Mouse (Mus musculus): ENCODE data around the gene Cd40. TPM values are rescaled to one million over a fixed set of nuclear protein-coding genes. Genes with fewer than 3 reads are reported as not detected.
A peak's percentile ranks its signal among the peaks of the same experiment; 100 is the strongest.

Gene Cd40
- polyA plus RNA-seq, 1 experiment, result 1.1 TPM

DNA sequence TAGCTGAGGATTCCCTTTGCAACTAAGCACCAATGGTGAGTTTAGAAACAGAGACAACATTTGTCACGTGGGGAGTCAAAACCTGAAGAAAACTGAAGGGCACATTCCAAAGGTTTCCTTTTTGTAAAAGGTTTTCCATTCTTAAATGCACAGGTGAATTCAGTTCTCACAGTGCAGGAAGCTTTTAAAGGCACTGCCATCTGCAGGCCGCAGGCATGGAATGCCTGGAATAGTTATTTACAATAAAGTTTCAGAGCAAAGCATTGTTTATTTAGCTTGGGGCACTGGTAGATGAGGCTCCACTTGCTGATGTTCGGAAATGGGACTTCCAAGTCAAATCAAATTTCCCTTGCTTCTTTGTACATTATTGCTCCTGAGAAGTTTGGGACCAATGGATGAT lies 22.9 kb upstream of the Cd40 start:
- no peak overlapping the region for H3ac ChIP-seq (ENCODE audit: control insufficient read depth, insufficient read length)
- H3K27me3 ChIP-seq (ENCODE audit: control insufficient read depth, insufficient read depth, insufficient read length), result no peaks in the 10 kb centered on the region
- H3K4me2 ChIP-seq (ENCODE audit: low read depth), result no peak overlapping the region
- no peak overlapping the region for H3K4me3 ChIP-seq
- H3K36me3 ChIP-seq (ENCODE audit: control insufficient read depth, insufficient read depth), result no peaks in the 10 kb centered on the region
- peaks cover 67% of the 10 kb centered on the region for H3K79me2 ChIP-seq (ENCODE audit: control insufficient read depth, insufficient read depth)
- TF ChIP-seq MYOG (IDR thresholded peaks at IDR 0.05; ENCODE audit: control insufficient read depth in 1 of 3, insufficient read depth in 1 of 3, insufficient read length in 2 of 3, low read depth in 2 of 3), result no peak
- no peak for TF ChIP-seq POLR2A (IDR thresholded peaks at IDR 0.05; ENCODE audit: insufficient read length, low read depth)
- TF ChIP-seq TCF3 (IDR thresholded peaks at IDR 0.05; ENCODE audit: insufficient read length, low read depth), result no peak
- TF ChIP-seq MAX (IDR thresholded peaks at IDR 0.05; ENCODE audit: low read depth), result no peak
- no peak for TF ChIP-seq POLR2AphosphoS2 (IDR thresholded peaks at IDR 0.05; ENCODE audit: insufficient read length, low read depth)
- no peak for TF ChIP-seq CEBPB (IDR thresholded peaks at IDR 0.05; ENCODE audit: insufficient read depth, poor library complexity, severe bottlenecking)
- TF ChIP-seq E2F4 (IDR thresholded peaks at IDR 0.05; ENCODE audit: insufficient read depth), result no peak
- no peak for TF ChIP-seq MYOD1 (IDR thresholded peaks at IDR 0.05; ENCODE audit: control insufficient read depth in 1 of 3, insufficient read length in 2 of 3, low read depth in 2 of 3)
- TF ChIP-seq SRF (IDR thresholded peaks at IDR 0.05; ENCODE audit: control insufficient read depth, insufficient read length, low read depth), result no peak
- TF ChIP-seq TCF12 (IDR thresholded peaks at IDR 0.05; ENCODE audit: insufficient read depth, poor library complexity, severe bottlenecking), result no peak
- no peak for TF ChIP-seq REST (IDR thresholded peaks at IDR 0.05; ENCODE audit: insufficient read depth, insufficient read length)
- TF ChIP-seq USF1 (IDR thresholded peaks at IDR 0.05; ENCODE audit: low read depth), result no peak

DNA sequence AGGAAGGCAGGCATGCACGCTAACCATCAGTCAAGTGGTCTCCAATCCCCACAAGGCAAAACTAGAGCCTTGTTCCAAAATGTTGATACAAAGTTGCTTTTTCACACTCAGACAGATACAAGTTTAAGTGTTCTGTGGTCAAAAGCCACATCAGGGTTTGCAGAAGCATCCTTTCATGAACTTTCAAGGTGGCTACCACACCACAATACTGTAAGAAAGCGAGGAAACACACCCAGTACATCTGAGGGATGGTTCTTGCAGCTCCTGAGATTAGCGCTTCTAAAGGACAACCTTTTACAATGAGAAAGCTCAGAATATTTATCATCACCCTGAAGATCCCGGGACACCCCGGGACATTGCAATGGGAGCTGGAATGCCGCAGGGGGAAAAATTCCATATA lies 22.1 kb upstream of the Cd40 start:
- peak overlapping the region; percentile 65 for H3K4me3 ChIP-seq
- H3K79me2 ChIP-seq (ENCODE audit: control insufficient read depth, insufficient read depth), result peaks cover 59% of the 10 kb centered on the region
- no peaks in the 10 kb centered on the region for H3K36me3 ChIP-seq (ENCODE audit: control insufficient read depth, insufficient read depth)
- H3ac ChIP-seq (ENCODE audit: control insufficient read depth, insufficient read length), result no peak overlapping the region
- no peaks in the 10 kb centered on the region for H3K27me3 ChIP-seq (ENCODE audit: control insufficient read depth, insufficient read depth, insufficient read length)
- TF ChIP-seq E2F4 (IDR thresholded peaks at IDR 0.05; ENCODE audit: insufficient read depth) (no peak), MYOG (IDR thresholded peaks at IDR 0.05; ENCODE audit: control insufficient read depth in 1 of 3, insufficient read depth in 1 of 3, insufficient read length in 2 of 3, low read depth in 2 of 3) (no peak), POLR2A (IDR thresholded peaks at IDR 0.05; ENCODE audit: insufficient read length, low read depth) (no peak), TCF12 (IDR thresholded peaks at IDR 0.05; ENCODE audit: insufficient read depth, poor library complexity, severe bottlenecking) (no peak), MAX (IDR thresholded peaks at IDR 0.05; ENCODE audit: low read depth) (no peak), TCF3 (IDR thresholded peaks at IDR 0.05; ENCODE audit: insufficient read length, low read depth) (no peak)
- H3K4me2 ChIP-seq (ENCODE audit: low read depth), result peak overlapping the region; percentile 83

DNA sequence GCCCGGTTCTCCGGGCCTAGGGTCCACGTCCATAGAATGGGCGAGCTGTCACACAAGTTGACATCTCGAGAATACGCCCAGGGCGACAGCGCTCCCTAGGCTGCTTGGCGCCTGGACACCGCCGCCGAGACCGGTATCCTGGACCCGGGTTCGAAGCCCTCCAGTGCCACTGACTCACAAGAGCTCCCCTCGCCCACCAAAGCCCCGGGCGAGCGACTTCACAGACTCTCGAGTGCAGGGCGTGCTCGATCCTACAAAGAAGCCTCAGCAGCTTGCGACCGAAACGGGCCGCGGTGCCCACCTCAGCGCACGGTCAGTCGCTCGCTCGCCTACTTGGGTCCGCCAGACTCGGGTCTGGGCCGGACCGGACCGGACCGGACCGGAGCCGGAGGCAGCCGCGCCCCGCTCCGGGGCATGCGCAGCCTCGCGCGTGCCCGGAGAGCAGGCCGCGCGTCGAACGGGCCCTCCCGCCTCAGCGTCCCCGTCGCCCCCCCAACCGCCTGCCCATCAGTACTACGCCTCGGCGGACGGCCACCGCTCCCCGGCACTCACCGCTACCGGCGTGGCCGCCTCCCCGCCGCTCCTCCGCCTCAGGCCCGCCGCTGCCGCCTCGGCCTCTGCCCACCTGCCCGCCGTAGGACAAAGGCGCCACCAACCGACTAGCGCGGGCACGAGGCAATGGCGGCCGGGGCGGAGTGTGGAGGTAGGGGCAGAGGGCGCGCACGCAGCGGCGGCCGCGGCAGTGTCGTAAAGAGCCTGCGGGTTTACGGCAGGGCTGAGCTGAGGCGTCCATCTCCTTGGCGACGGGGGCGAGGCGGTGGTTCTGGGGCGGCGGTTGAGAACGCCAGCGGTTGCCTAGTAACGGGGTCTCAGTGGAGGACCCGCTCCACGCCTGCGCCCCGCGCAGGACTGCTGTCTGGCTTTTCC lies 21.0 kb upstream of the Cd40 start, which contains the start of gene Ncoa5:
Gene Ncoa5 (minus strand): TSS at position 737 of the 927 bp plus-strand sequence.
- Histone ChIP-seq H3K27me3 (ENCODE audit: control insufficient read depth, insufficient read depth, insufficient read length) (peaks cover 8% of the 10 kb centered on the region), H3K36me3 (ENCODE audit: control insufficient read depth, insufficient read depth) (no peaks in the 10 kb centered on the region), H3K4me3 (peak within 1 kb of the TSS; percentile 65), H3K4me2 (ENCODE audit: low read depth) (peak within 1 kb of the TSS; percentile 92), H3K79me2 (ENCODE audit: control insufficient read depth, insufficient read depth) (peaks cover 48% of the 10 kb centered on the region), H3ac (ENCODE audit: control insufficient read depth, insufficient read length) (peak within 1 kb of the TSS; percentile 98)
- TF ChIP-seq SRF (IDR thresholded peaks at IDR 0.05; ENCODE audit: control insufficient read depth, insufficient read length, low read depth), result no peak
- no peak for TF ChIP-seq MYOD1 (IDR thresholded peaks at IDR 0.05; ENCODE audit: control insufficient read depth in 1 of 3, insufficient read length in 2 of 3, low read depth in 2 of 3)
- peak in 2 of 3 experiments; percentile 7 to 47 for TF ChIP-seq MYOG (IDR thresholded peaks at IDR 0.05; ENCODE audit: control insufficient read depth in 1 of 3, insufficient read depth in 1 of 3, insufficient read length in 2 of 3, low read depth in 2 of 3)
- TF ChIP-seq MAX (IDR thresholded peaks at IDR 0.05; ENCODE audit: low read depth), result no peak
- no peak for TF ChIP-seq USF1 (IDR thresholded peaks at IDR 0.05; ENCODE audit: low read depth)
- no peak for TF ChIP-seq TCF3 (IDR thresholded peaks at IDR 0.05; ENCODE audit: insufficient read length, low read depth)
- no peak for TF ChIP-seq TCF12 (IDR thresholded peaks at IDR 0.05; ENCODE audit: insufficient read depth, poor library complexity, severe bottlenecking)
- peak; percentile 92 for TF ChIP-seq POLR2A (IDR thresholded peaks at IDR 0.05; ENCODE audit: insufficient read length, low read depth)
- TF ChIP-seq POLR2AphosphoS2 (IDR thresholded peaks at IDR 0.05; ENCODE audit: insufficient read length, low read depth), result peak; percentile 89
- TF ChIP-seq E2F4 (IDR thresholded peaks at IDR 0.05; ENCODE audit: insufficient read depth), result no peak
- TF ChIP-seq REST (IDR thresholded peaks at IDR 0.05; ENCODE audit: insufficient read depth, insufficient read length), result peak; percentile 13

DNA sequence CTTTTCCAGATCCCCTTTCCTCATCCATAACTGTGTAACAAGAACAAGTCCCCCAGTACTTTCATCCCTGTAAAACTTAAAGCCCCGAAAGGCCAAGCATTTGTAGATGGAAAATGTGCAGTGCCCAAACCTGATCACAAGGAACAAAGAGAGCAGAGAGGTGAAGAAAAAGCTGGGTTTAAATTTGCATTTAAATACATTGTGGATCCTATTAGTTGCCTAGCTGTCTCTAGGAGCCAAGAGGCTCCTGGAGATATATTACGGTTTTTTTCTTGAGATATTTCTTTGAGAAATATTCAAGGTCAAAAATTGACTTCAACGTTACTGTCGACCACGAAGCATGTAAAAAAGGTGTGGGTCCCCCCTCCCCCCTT lies 20.4 kb upstream of the Cd40 start:
- H3ac ChIP-seq (ENCODE audit: control insufficient read depth, insufficient read length), result peak overlapping the region; percentile 98
- H3K27me3 ChIP-seq (ENCODE audit: control insufficient read depth, insufficient read depth, insufficient read length), result peaks cover 13% of the 10 kb centered on the region
- peak overlapping the region; percentile 65 for H3K4me3 ChIP-seq
- no peaks in the 10 kb centered on the region for H3K36me3 ChIP-seq (ENCODE audit: control insufficient read depth, insufficient read depth)
- no peak for TF ChIP-seq MAX (IDR thresholded peaks at IDR 0.05; ENCODE audit: low read depth)
- TF ChIP-seq MYOG (IDR thresholded peaks at IDR 0.05; ENCODE audit: control insufficient read depth in 1 of 3, insufficient read depth in 1 of 3, insufficient read length in 2 of 3, low read depth in 2 of 3), result no peak
- TF ChIP-seq TCF3 (IDR thresholded peaks at IDR 0.05; ENCODE audit: insufficient read length, low read depth), result no peak
- no peak for TF ChIP-seq MYOD1 (IDR thresholded peaks at IDR 0.05; ENCODE audit: control insufficient read depth in 1 of 3, insufficient read length in 2 of 3, low read depth in 2 of 3)
- TF ChIP-seq POLR2AphosphoS2 (IDR thresholded peaks at IDR 0.05; ENCODE audit: insufficient read length, low read depth), result no peak
- no peak for TF ChIP-seq CEBPB (IDR thresholded peaks at IDR 0.05; ENCODE audit: insufficient read depth, poor library complexity, severe bottlenecking)
- no peak for TF ChIP-seq REST (IDR thresholded peaks at IDR 0.05; ENCODE audit: insufficient read depth, insufficient read length)
- no peak for TF ChIP-seq POLR2A (IDR thresholded peaks at IDR 0.05; ENCODE audit: insufficient read length, low read depth)
- no peak for TF ChIP-seq TCF12 (IDR thresholded peaks at IDR 0.05; ENCODE audit: insufficient read depth, poor library complexity, severe bottlenecking)
- TF ChIP-seq SRF (IDR thresholded peaks at IDR 0.05; ENCODE audit: control insufficient read depth, insufficient read length, low read depth), result no peak
- no peak for TF ChIP-seq E2F4 (IDR thresholded peaks at IDR 0.05; ENCODE audit: insufficient read depth)
- TF ChIP-seq USF1 (IDR thresholded peaks at IDR 0.05; ENCODE audit: low read depth), result no peak
- H3K4me2 ChIP-seq (ENCODE audit: low read depth), result peak overlapping the region; percentile 92
- peaks cover 42% of the 10 kb centered on the region for H3K79me2 ChIP-seq (ENCODE audit: control insufficient read depth, insufficient read depth)
